Comparison of ENCODE assay signal across 17 mouse cellular contexts in genomic region chr19:37555863-37556566, GRCm38 (mm10). TPM values are rescaled to one million over a fixed set of nuclear protein-coding genes. Genes with fewer than 3 reads are reported as not detected.
DNase-seq lines count a peak whose midpoint lies in the region; ATAC-seq and TF ChIP-seq lines count a peak whose summit lies in the region.
"Had no signal": no experiment of that assay in that cellular context is flagged by ENCODE, and none has a peak within 500 bp of the region (broad histone marks: within the 10 kb centered on the region; RNA-seq: fewer than 3 reads in every experiment).

No protein-coding gene starts in this region.

- no peak overlapping the region for H3K4me3 ChIP-seq in gastrocnemius, adult 2 months
- peak overlapping the region; percentile 20 to 40 for H3K4me3 ChIP-seq in MEL (ENCODE audit: control insufficient read depth in 1 of 2, insufficient read depth in 1 of 2, low read depth in 2 of 2, low read length in 2 of 2)
- H3K4me3 ChIP-seq in liver, postnatal 0 days (ENCODE audit: low read depth, low read length) = peak overlapping the region; percentile 13; the same call in 1 of the 2 replicates
- H3K4me3 ChIP-seq: layer of hippocampus, adult 2 months had no signal

- peak overlapping the region; percentile 24; the same call in 1 of the 2 replicates for H3K27ac ChIP-seq in gastrocnemius, adult 2 months
- H3K27ac ChIP-seq in MEL (ENCODE audit: control insufficient read depth, low read depth, low read length) = peak overlapping the region; percentile 98
- peak overlapping the region; percentile 55 for H3K27ac ChIP-seq in liver, postnatal 0 days (ENCODE audit: low read depth)
- H3K27ac ChIP-seq: layer of hippocampus, adult 2 months had no signal

- peaks cover 52% of the 10 kb centered on the region for H3K79me2 ChIP-seq in MEL (ENCODE audit: control insufficient read depth, insufficient read depth, low read length, poor library complexity)

- no peaks in the 10 kb centered on the region for H3K27me3 ChIP-seq in MEL (ENCODE audit: control insufficient read depth in 1 of 2, insufficient read depth in 2 of 2, low read length in 2 of 2)
- H3K27me3 ChIP-seq in liver, postnatal 0 days (ENCODE audit: insufficient read depth, low read length) = no peaks in the 10 kb centered on the region

- no peak for TF ChIP-seq CTCF in gastrocnemius, adult 2 months (IDR thresholded peaks at IDR 0.05)
- TF ChIP-seq CTCF in MEL (IDR thresholded peaks at IDR 0.05 in 2 of 3, conservative IDR thresholded peaks at IDR 0.05 in 1 of 3; ENCODE audit: control insufficient read depth in 1 of 3, insufficient read depth in 1 of 3, low read depth in 2 of 3, low read length in 3 of 3, poor library complexity in 1 of 3, severe bottlenecking in 1 of 3) = no peak
- TF ChIP-seq CTCF in liver, postnatal 0 days (IDR thresholded peaks at IDR 0.05; ENCODE audit: low read depth) = no peak

- H3K9ac ChIP-seq in MEL (ENCODE audit: control insufficient read depth, low read depth, low read length, poor library complexity, severe bottlenecking) = peak overlapping the region; percentile 52
- H3K9ac ChIP-seq in liver, postnatal 0 days (replicated peaks) = no peak overlapping the region

- no peaks in the 10 kb centered on the region for H3K9me3 ChIP-seq in MEL (replicated peaks; ENCODE audit: insufficient read depth, low read length)
- no peaks in the 10 kb centered on the region for H3K9me3 ChIP-seq in liver, postnatal 0 days (ENCODE audit: low read length)

- TF ChIP-seq EP300 in MEL (IDR thresholded peaks at IDR 0.05; ENCODE audit: low read depth in 1 of 2, low read length in 2 of 2) = peak; percentile 98
- TF ChIP-seq EP300 in liver, postnatal 0 days (IDR thresholded peaks at IDR 0.05; ENCODE audit: low read depth) = peak; percentile 91

- H3K4me1 ChIP-seq in MEL (ENCODE audit: control insufficient read depth in 1 of 2, insufficient read depth in 2 of 2, low read length in 2 of 2) = peaks cover 60 to 69% of the 10 kb centered on the region in 2 experiments
- peaks cover 77% of the 10 kb centered on the region for H3K4me1 ChIP-seq in liver, postnatal 0 days (ENCODE audit: insufficient read depth)

- intact Hi-C loops in gastrocnemius, adult 2 months (cut with DNase I) = no loop called here

- H3K36me3 ChIP-seq in MEL (ENCODE audit: control insufficient read depth in 1 of 2, insufficient read depth in 2 of 2, low read length in 2 of 2) = peaks cover 0 to 70% of the 10 kb centered on the region in 2 experiments; a peak in 2 of 4 replicates
- no peaks in the 10 kb centered on the region for H3K36me3 ChIP-seq in liver, postnatal 0 days (replicated peaks; ENCODE audit: insufficient read depth, low read length)

- TF ChIP-seq POLR2A in MEL (IDR thresholded peaks at IDR 0.05; ENCODE audit: control insufficient read depth in 1 of 2, insufficient read depth in 1 of 2, low read depth in 1 of 2, low read length in 2 of 2, poor library complexity in 1 of 2) = no peak

- ATAC-seq in liver, postnatal 0 days = peak; percentile 46
- ATAC-seq: CD4-positive, CD25-positive, alpha-beta regulatory T cell, adult 4 months; midbrain, embryonic 16.5 days had no signal

- 53% methylated on average over 6 of the region's 6 CpGs for WGBS in liver, postnatal 0 days (ENCODE audit: insufficient replicate concordance)

- DNase-seq in gastrocnemius, adult 2 months = no peak
- DNase-seq in gastrocnemius, postnatal 4 days (ENCODE audit: low spot score in 2 of 2) = no peak
- DNase-seq in MEL (ENCODE audit: low read depth, low spot score) (peak; percentile 84), liver (peak; percentile 42)
- no peak for DNase-seq in liver, postnatal 0 days
- DNase-seq in right cerebral cortex, adult 2 months (ENCODE audit: low spot score in 2 of 2) = no peak
- DNase-seq in kidney, postnatal 10 days = no peak
- DNase-seq: adrenal gland, postnatal 36 days; cerebellum, adult 8-10 months; heart, adult 18-20 months; kidney, postnatal 14 days; layer of hippocampus, postnatal 36 days; lung, postnatal 10 days; right cerebral cortex, postnatal 25 days had no signal

- peak overlapping the region; percentile 65 for H3K4me2 ChIP-seq in liver, postnatal 0 days (ENCODE audit: low read depth, low read length)

- TF ChIP-seq RAD21 in MEL (IDR thresholded peaks at IDR 0.05; ENCODE audit: low read depth, low read length) = no peak

TF ChIP-seq in MEL, 35 proteins besides CTCF, POLR2A, EP300 and RAD21:
- TF ChIP-seq CHD2 (IDR thresholded peaks at IDR 0.05; ENCODE audit: low read length) = peak; percentile 29; the same call in 1 of the 2 replicates
- 0 out of 2 replicates have a peak, but pooled peaks have one; percentile 44 for TF ChIP-seq BHLHE40 (IDR thresholded peaks at IDR 0.05; ENCODE audit: borderline replicate concordance, low read depth, low read length)
- TF ChIP-seq ZC3H11A (IDR thresholded peaks at IDR 0.05; ENCODE audit: low read depth, low read length) = no peak
- TF ChIP-seq UBTF (IDR thresholded peaks at IDR 0.05; ENCODE audit: borderline replicate concordance, insufficient read depth, low read depth, low read length) = no peak
- TF ChIP-seq ELF1 (IDR thresholded peaks at IDR 0.05; ENCODE audit: low read depth, low read length) = no peak
- TF ChIP-seq MXI1 (IDR thresholded peaks at IDR 0.05; ENCODE audit: low read depth, low read length) = peak; percentile 75
- no peak for TF ChIP-seq GABPA (IDR thresholded peaks at IDR 0.05; ENCODE audit: low read depth, low read length)
- no peak; the same call in 1 of the 2 replicates for TF ChIP-seq ZMIZ1 (IDR thresholded peaks at IDR 0.05; ENCODE audit: low read depth, low read length)
- TF ChIP-seq MYB (IDR thresholded peaks at IDR 0.05; ENCODE audit: low read depth, low read length) = peak; percentile 52; the same call in 1 of the 2 replicates
- TF ChIP-seq USF2 (IDR thresholded peaks at IDR 0.05; ENCODE audit: borderline replicate concordance in 1 of 2, insufficient read depth in 1 of 2, low read depth in 1 of 2, low read length in 2 of 2) = no peak
- no peak for TF ChIP-seq SMC3 (IDR thresholded peaks at IDR 0.05; ENCODE audit: low read depth, low read length)
- TF ChIP-seq TBP (IDR thresholded peaks at IDR 0.05; ENCODE audit: low read depth, low read length) = 0 out of 2 replicates have a peak, but pooled peaks have one; percentile 44
- no peak for TF ChIP-seq NELFE (IDR thresholded peaks at IDR 0.05; ENCODE audit: low read depth, low read length)
- TF ChIP-seq ETS1 (IDR thresholded peaks at IDR 0.05; ENCODE audit: low read depth, low read length) = peak; percentile 94
- TF ChIP-seq MYC (IDR thresholded peaks at IDR 0.05; ENCODE audit: low read depth, low read length) = peak; percentile 89
- TF ChIP-seq MAFK (IDR thresholded peaks at IDR 0.05; ENCODE audit: borderline replicate concordance, low read depth, low read length) = peak; percentile 62; the same call in 1 of the 2 replicates
- peak; percentile 47; the same call in 1 of the 2 replicates for TF ChIP-seq JUND (IDR thresholded peaks at IDR 0.05; ENCODE audit: low read depth, low read length)
- no peak for TF ChIP-seq POLR2AphosphoS2 (IDR thresholded peaks at IDR 0.05; ENCODE audit: low read length)
- peak; percentile 93 for TF ChIP-seq ZNF384 (IDR thresholded peaks at IDR 0.05; ENCODE audit: low read depth, low read length)
- peak; percentile 97 for TF ChIP-seq TCF12 (IDR thresholded peaks at IDR 0.05; ENCODE audit: low read depth, low read length)
- peak; percentile 73; the same call in 1 of the 2 replicates for TF ChIP-seq MAZ (IDR thresholded peaks at IDR 0.05; ENCODE audit: low read depth, low read length)
- TF ChIP-seq NRF1 (IDR thresholded peaks at IDR 0.05; ENCODE audit: insufficient read depth, low read depth, low read length, poor library complexity, severe bottlenecking) = no peak
- TF ChIP-seq CHD1 (IDR thresholded peaks at IDR 0.05; ENCODE audit: low read depth, low read length) = no peak; the same call in 1 of the 2 replicates
- peak; percentile 89 for TF ChIP-seq RCOR1 (IDR thresholded peaks at IDR 0.05; ENCODE audit: low read depth, low read length)
- no peak for TF ChIP-seq ZKSCAN1 (IDR thresholded peaks at IDR 0.05; ENCODE audit: low read depth, low read length)
- peak; percentile 99 for TF ChIP-seq GATA1 (IDR thresholded peaks at IDR 0.05; ENCODE audit: low read depth, low read length)
- no peak for TF ChIP-seq KAT2A (conservative IDR thresholded peaks at IDR 0.05; ENCODE audit: low read depth, low read length)
- TF ChIP-seq MEF2A (IDR thresholded peaks at IDR 0.05; ENCODE audit: extremely low read depth, insufficient replicate concordance, low read depth, low read length, poor library complexity, severe bottlenecking) = peak; percentile 76; the same call in 1 of the 2 replicates
- TF ChIP-seq USF1 (IDR thresholded peaks at IDR 0.05; ENCODE audit: low read depth, low read length) = peak; percentile 9; the same call in 1 of the 2 replicates
- no peak; the same call in 1 of the 2 replicates for TF ChIP-seq MAX (IDR thresholded peaks at IDR 0.05; ENCODE audit: low read length)
- TF ChIP-seq HCFC1 (IDR thresholded peaks at IDR 0.05; ENCODE audit: low read depth, low read length) = peak; percentile 43
- no peak for TF ChIP-seq POLR2AphosphoS5 (IDR thresholded peaks at IDR 0.05; ENCODE audit: borderline replicate concordance, low read depth, low read length)
- peak; percentile 94 for TF ChIP-seq SIN3A (IDR thresholded peaks at IDR 0.05; ENCODE audit: low read length)
- TF ChIP-seq E2F4 (IDR thresholded peaks at IDR 0.05; ENCODE audit: borderline replicate concordance, low read depth, low read length) = no peak
- peak; percentile 86 for TF ChIP-seq TAL1 (IDR thresholded peaks at IDR 0.05; ENCODE audit: low read length)

RNA-seq across cellular contexts. Expression of gene Exoc6, which starts 5.8 kb away (rescaled TPM):
- total RNA-seq in gastrocnemius, adult 2 months (2021) = 10 to 100 TPM; 51.3 to 67.3 TPM
- total RNA-seq in gastrocnemius, postnatal 4 days (2021) = 10 to 100 TPM; 40.5 to 48.2 TPM
- total RNA-seq in MEL (2012; rRNA removed) = 30.2 and 30.9 TPM in 2 replicates
- 10 to 100 TPM in 1 of 2 experiments, not detected in 1; 41.2 TPM for polyA plus RNA-seq in MEL (2012; ENCODE audit: insufficient read depth in 1 of 2, insufficient read length in 2 of 2, low read depth in 1 of 2, low replicate concordance in 2 of 2, missing spikeins in 1 of 2)
- polyA plus RNA-seq in liver, postnatal 0 days (2015; fragmentation: Nextera tagmentation; extraction: Ambion mirVana) = 15.2 and 18.9 TPM in 2 replicates

Comparison
In these comparisons a context has a peak if more than half of its experiments do, and no peak if none do; other contexts are left out.
1. DNase-seq: peak in MEL (single experiment) and liver (single experiment); none in gastrocnemius, adult 2 months (single experiment), gastrocnemius, postnatal 4 days (0 of 2), liver, postnatal 0 days (single experiment), right cerebral cortex, adult 2 months (0 of 2) and kidney, postnatal 10 days (single experiment).
2. H3K27ac ChIP-seq: peak in every context shown above with its lines; median percentile 98 in MEL; 55 in liver, postnatal 0 days; 24 in gastrocnemius, adult 2 months.